Mouse (Mus musculus) frontal cortex, adult 2 months (tissue): ENCODE data around the gene Gm49776. TPM values are rescaled to one million over a fixed set of nuclear protein-coding genes. Genes with fewer than 3 reads are reported as not detected.
"Not testable (repeated sequence)": the region's sequence is repeated elsewhere in the genome, so short reads cannot be mapped to it uniquely, and the experiment has no call there.

Experiments
- DNase-seq, 2 experiments: peaks; one replicate each; pipeline ENCODE4 v3.0.0; 2022; ENCODE audit warnings: low spot score in 1 of 2; ENCODE audit errors: extremely low spot score in 1 of 2
- polyA plus RNA-seq: library from polyadenylated mRNA; depleted of rRNA; stranded (reverse); fragments of >200 nt; gene quantifications from 2 replicates; pipeline ENCODE4 v1.2.3, GENCODE M21; 2012; rRNA removed

The Gm49776 gene
- 0.55 TPM in 1 of 2 replicates, not detected in the other for polyA plus RNA-seq

GRCm38 (mm10) chr16:18258221-18258620 is at the start of gene Gm49776:
Gene Gm49776, minus strand, starts transcription at chr16:18258321.
- DNase-seq = no peak

GRCm38 (mm10) chr16:18289614-18290013 is 31.5 kb upstream of the Gm49776 start:
- not testable (repeated sequence) for DNase-seq

- peak; percentile 96 to 98 for DNase-seq
Observed at GRCm38 (mm10) chr16:18289067-18289588, 31.0 kb upstream of the Gm49776 start, which contains the start of gene Dgcr8. Gene Dgcr8, minus strand, starts transcription at chr16:18289246.

GRCm38 (mm10) chr16:18288581-18289061 is 30.5 kb upstream of the Gm49776 start:
- peak in 1 of 2 experiments; percentile 27 for DNase-seq

GRCm38 (mm10) chr16:18288166-18288565 is 30.0 kb upstream of the Gm49776 start:
- DNase-seq = no peak

- no peak for DNase-seq
Observed at GRCm38 (mm10) chr16:18275166-18275565, 17.0 kb upstream of the Gm49776 start.

- DNase-seq = no peak
Observed at GRCm38 (mm10) chr16:18268182-18268581, 10.1 kb upstream of the Gm49776 start.

GRCm38 (mm10) chr16:18265024-18265423 is 6.9 kb upstream of the Gm49776 start:
- DNase-seq = no peak

- DNase-seq = no peak
Observed at GRCm38 (mm10) chr16:18253866-18254265, 4.3 kb downstream of the Gm49776 start.

- DNase-seq = no peak
Observed at GRCm38 (mm10) chr16:18252736-18253135, 5.4 kb downstream of the Gm49776 start.

- no peak for DNase-seq
Observed at GRCm38 (mm10) chr16:18250828-18251790, 7.0 kb downstream of the Gm49776 start.

GRCm38 (mm10) chr16:18250231-18250630 is 7.9 kb downstream of the Gm49776 start:
- no peak for DNase-seq

GRCm38 (mm10) chr16:18249364-18249967 is 8.7 kb downstream of the Gm49776 start:
- DNase-seq = no peak

- peak; percentile 98 for DNase-seq
Observed at GRCm38 (mm10) chr16:18248433-18249363, 9.4 kb downstream of the Gm49776 start, which contains the start of the genes Trmt2a and Ranbp1. Gene Trmt2a, plus strand, starts transcription at chr16:18248679. Gene Ranbp1, minus strand, starts transcription at chr16:18248732.

GRCm38 (mm10) chr16:18247521-18248399 is 10.4 kb downstream of the Gm49776 start:
- DNase-seq = no peak

GRCm38 (mm10) chr16:18241581-18241980 is 16.5 kb downstream of the Gm49776 start:
- no peak for DNase-seq

- DNase-seq = no peak
Observed at GRCm38 (mm10) chr16:18236676-18237501, 21.2 kb downstream of the Gm49776 start.
